Mouse (Mus musculus) hindbrain, embryonic 14.5 days (tissue): ENCODE data around the gene Maml2. TPM values are rescaled to one million over a fixed set of nuclear protein-coding genes. Genes with fewer than 3 reads are reported as not detected.

ENCODE experiments used
- ATAC-seq: fragments of 200-750 bp; cut with Nextera tagmentation; 2 replicates; pipeline ENCODE4 v1.8.0; 2017; ENCODE audit warnings: moderate number of reproducible peaks, mild to moderate bottlenecking, moderate TSS enrichment, moderate library complexity; ENCODE audit not compliant: low FRiP score
- DNase-seq: peaks from one replicate; pipeline ENCODE4 v3.0.0-alpha.2; 2015; ENCODE audit warnings: low spot score
- H3K27ac ChIP-seq: fragments of 300-500 bp; sonication (generic); 2 replicates; pipeline ENCODE4 v1.5.1; 2014; ENCODE audit warnings: mild to moderate bottlenecking, moderate library complexity
- H3K27me3 ChIP-seq: fragments of 300-500 bp; sonication (generic); 2 replicates; pipeline ENCODE4 v1.6.1; 2014; ENCODE audit warnings: mild to moderate bottlenecking, low read length, mixed read lengths; ENCODE audit not compliant: control insufficient read depth, insufficient read depth
- H3K36me3 ChIP-seq: fragments of 300-500 bp; sonication (generic); replicated peaks from 2 replicates; pipeline ENCODE4 v1.6.1; 2014; ENCODE audit not compliant: control insufficient read depth, insufficient read depth
- H3K4me1 ChIP-seq: fragments of 300-500 bp; sonication (generic); replicated peaks from 2 replicates; pipeline ENCODE4 v1.6.1; 2014; ENCODE audit warnings: antibody characterized with exemption, low read length, mixed read lengths; ENCODE audit not compliant: control insufficient read depth, insufficient read depth
- H3K4me2 ChIP-seq: fragments of 300-500 bp; sonication (generic); replicated peaks from 2 replicates; pipeline ENCODE4 v1.6.1; 2014; ENCODE audit warnings: mild to moderate bottlenecking, moderate library complexity
- H3K4me3 ChIP-seq: fragments of 300-500 bp; sonication (generic); replicated peaks from 2 replicates; pipeline ENCODE4 v1.5.1; 2014; ENCODE audit warnings: mild to moderate bottlenecking, low read length
- H3K9ac ChIP-seq: fragments of 300-500 bp; sonication (generic); 2 replicates; pipeline ENCODE4 v1.6.1; 2014
- H3K9me3 ChIP-seq: fragments of 300-500 bp; sonication (generic); 2 replicates; pipeline ENCODE4 v1.6.1; 2016; ENCODE audit warnings: low read length; ENCODE audit not compliant: control insufficient read depth
- WGBS: fragments of 180-500 bp; shearing (Covaris S2); extraction: QIAGEN DNeasy Blood & Tissue Kit; methylation state at CpG from one replicate; pipeline ENCODE4 v1.1.7; 2014; 5-methylcytosine and 5-hydroxymethylcytosine counted together
- polyA plus RNA-seq: library from polyadenylated mRNA; unstranded; fragments of >200 nt; fragmentation: Nextera tagmentation; extraction: Ambion mirVana; gene quantifications from 2 replicates; pipeline ENCODE4 v1.2.1, GENCODE M21; 2014

Gene Maml2
- polyA plus RNA-seq, 1 experiment from 2014 or later: 10.8 TPM

DNA sequence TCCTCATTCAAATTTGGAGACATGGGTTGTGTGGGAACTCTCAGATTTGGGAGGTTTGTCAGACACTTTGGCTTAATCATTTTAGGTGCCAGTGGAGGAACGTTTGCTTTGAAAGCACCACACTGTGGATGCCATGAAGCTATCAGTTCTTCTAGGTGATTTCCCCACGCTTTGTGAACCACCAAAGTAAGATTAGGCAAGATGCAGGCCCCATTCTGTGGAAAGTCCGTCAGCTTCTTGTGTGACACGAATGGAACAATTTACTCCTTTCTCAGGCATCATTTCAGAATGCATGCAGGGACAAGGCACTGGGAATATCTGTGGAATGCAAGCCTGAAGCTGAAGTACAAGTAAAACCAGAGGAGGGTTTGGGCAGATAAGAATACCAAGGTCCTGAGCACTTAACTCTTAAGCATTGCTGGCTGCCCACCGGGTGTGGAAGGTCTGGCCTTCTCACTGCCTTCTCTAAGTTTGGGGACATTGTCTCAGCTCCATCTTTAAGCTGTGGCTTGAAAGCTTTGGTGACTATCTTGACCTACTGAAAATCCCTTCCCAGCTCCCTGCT lies 23.1 kb downstream of the Maml2 start:
- no peak for ATAC-seq

DNA sequence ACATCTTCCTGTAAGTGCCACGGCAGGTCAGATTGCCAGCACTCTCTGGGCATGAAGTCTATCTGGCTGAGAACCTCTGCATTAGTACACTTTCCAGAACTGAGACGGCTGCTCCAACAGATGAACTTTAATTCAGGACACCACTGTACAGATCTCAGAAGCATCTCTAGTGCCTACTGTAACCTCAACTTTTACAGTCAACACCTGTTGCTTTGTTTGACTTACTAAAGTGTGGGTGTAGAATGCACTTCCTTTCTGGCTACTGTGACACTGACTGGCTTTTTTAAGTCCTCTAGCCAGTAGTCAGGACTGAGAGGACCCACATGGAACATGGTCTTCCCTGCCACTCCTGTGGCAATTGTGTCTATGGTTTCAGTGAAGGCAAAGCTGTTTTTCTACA lies 25.3 kb downstream of the Maml2 start:
- Histone ChIP-seq H3K4me2 (no peak overlapping the region), H3K9me3 (no peaks in the 10 kb centered on the region), H3K36me3 (no peaks in the 10 kb centered on the region), H3K27me3 (no peaks in the 10 kb centered on the region), H3K4me1 (no peaks in the 10 kb centered on the region; the same call in 1 of the 2 replicates), H3K9ac (no peak overlapping the region), H3K4me3 (no peak overlapping the region), H3K27ac (peak overlapping the region; percentile 36)
- no peak for DNase-seq
- ATAC-seq: no peak
- 78% methylated on average over 2 of the region's 2 CpGs for WGBS

More for the DNA sequence above, 23.1 kb downstream of the Maml2 start:
- no peak overlapping the region for H3K4me3 ChIP-seq
- no peaks in the 10 kb centered on the region for H3K27me3 ChIP-seq
- no peaks in the 10 kb centered on the region; the same call in 1 of the 2 replicates for H3K4me1 ChIP-seq
- no peak for DNase-seq
- H3K9me3 ChIP-seq: no peaks in the 10 kb centered on the region
- WGBS: 90% methylated on average over 5 of the region's 5 CpGs
- no peaks in the 10 kb centered on the region for H3K36me3 ChIP-seq
- H3K4me2 ChIP-seq: no peak overlapping the region
- no peak overlapping the region for H3K9ac ChIP-seq
- no peak overlapping the region for H3K27ac ChIP-seq

DNA sequence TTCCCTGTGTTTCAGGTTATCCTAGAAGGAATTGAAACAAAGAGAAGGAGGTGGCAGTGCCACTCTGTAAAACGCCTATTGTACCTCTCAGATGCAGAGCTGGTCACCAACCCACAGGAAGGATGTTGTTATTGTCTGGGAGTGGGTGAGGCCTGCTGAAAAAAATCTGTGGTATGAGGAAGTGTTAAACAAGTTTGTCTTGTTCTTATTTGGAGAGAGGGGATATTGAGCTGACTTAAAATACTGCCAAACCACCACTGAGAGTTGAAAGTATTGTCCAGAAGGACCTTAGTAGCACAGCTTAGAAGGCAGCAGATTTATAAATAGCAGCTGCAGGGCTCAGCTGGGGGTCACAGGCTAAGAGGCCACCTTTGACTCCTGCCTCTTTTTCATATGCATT lies 25.9 kb downstream of the Maml2 start:
- ATAC-seq (no peak), DNase-seq (no peak)
- H3K9me3 ChIP-seq: no peaks in the 10 kb centered on the region
- peak overlapping the region; percentile 36 for H3K27ac ChIP-seq
- no peaks in the 10 kb centered on the region for H3K36me3 ChIP-seq
- H3K4me2 ChIP-seq: no peak overlapping the region
- H3K9ac ChIP-seq: no peak overlapping the region
- no peaks in the 10 kb centered on the region for H3K27me3 ChIP-seq
- 32% methylated on average over 1 of the region's 1 CpGs for WGBS
- no peak overlapping the region for H3K4me3 ChIP-seq
- no peaks in the 10 kb centered on the region; the same call in 1 of the 2 replicates for H3K4me1 ChIP-seq

DNA sequence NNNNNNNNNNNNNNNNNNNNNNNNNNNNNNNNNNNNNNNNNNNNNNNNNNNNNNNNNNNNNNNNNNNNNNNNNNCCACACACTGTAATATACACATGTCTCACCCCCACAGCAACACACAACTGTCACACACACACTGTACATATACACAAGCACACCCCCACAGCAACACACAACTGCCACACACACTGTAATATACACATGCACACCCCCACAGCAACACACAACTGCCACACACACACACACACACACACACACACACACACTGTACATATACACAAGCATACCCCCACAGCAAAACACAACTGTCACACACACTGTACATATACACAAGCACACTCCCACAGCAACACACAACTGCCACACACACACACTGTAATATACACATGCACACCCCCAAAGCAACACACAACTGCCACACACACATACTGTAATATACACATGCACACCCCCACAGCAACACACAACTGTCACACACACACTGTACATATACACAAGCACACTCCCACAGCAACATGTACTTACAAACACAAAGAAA lies 116.5 kb downstream of the Maml2 start:
- Histone ChIP-seq H3K4me1 (no peaks in the 10 kb centered on the region), H3K4me3 (no peak overlapping the region), H3K27me3 (no peaks in the 10 kb centered on the region), H3K9me3 (no peaks in the 10 kb centered on the region), H3K36me3 (0 out of 2 replicates have a peak, but pooled peaks cover 5% of the 10 kb centered on the region), H3K27ac (no peak overlapping the region), H3K9ac (no peak overlapping the region), H3K4me2 (no peak overlapping the region)
- no peak for ATAC-seq
- DNase-seq: no peak

DNA sequence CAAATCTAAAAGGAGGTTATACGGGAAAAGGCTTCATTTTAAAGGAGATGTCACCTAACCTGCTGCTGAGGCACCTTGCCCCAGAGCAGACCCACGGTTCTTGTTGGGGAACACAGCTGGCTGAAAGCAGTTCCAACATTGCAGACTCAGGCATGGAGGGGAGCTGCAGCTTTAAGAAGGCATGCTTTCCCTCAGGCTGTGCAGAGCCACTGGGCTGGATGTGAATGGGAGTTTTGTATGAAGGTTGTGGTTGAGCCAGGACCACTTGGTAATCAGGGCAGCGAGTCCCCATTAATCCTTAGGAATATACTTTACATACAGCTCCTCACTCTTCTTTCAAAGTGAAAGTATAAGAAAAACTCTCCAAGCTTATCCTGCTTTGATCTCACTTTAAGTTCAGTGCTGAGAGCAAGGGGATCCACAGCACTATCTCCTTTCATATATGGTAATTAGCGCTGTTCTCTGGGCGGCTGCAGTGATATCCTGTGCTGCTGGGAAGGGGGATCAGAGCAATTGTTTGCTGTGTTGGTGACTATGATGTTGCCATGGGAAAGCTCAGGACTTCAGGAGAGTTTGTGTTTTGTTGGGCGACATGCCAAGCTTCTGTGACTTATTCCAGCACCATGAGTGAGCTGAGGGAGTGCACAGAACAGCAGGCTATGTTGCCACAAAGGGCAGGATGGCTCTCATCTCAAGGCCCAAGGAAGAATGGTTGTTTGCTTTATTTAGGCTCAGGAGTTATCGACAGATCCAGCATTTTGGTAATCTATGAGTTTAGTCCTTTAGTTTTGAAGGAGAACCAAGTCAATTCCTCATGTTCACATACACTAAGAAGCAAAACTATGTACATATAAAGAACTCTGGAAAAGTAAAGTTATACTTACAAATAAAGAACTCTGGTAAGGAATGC lies 127.5 kb downstream of the Maml2 start:
- Histone ChIP-seq H3K4me2 (peak overlapping the region; percentile 24), H3K36me3 (no peaks in the 10 kb centered on the region), H3K4me3 (no peak overlapping the region), H3K27ac (peak overlapping the region; percentile 58), H3K9ac (no peak overlapping the region), H3K9me3 (no peaks in the 10 kb centered on the region), H3K4me1 (peaks cover 31% of the 10 kb centered on the region), H3K27me3 (no peaks in the 10 kb centered on the region)
- DNase-seq: peak; percentile 78
- ATAC-seq: peak; percentile 96
- 7% methylated on average over 7 of the region's 7 CpGs for WGBS

DNA sequence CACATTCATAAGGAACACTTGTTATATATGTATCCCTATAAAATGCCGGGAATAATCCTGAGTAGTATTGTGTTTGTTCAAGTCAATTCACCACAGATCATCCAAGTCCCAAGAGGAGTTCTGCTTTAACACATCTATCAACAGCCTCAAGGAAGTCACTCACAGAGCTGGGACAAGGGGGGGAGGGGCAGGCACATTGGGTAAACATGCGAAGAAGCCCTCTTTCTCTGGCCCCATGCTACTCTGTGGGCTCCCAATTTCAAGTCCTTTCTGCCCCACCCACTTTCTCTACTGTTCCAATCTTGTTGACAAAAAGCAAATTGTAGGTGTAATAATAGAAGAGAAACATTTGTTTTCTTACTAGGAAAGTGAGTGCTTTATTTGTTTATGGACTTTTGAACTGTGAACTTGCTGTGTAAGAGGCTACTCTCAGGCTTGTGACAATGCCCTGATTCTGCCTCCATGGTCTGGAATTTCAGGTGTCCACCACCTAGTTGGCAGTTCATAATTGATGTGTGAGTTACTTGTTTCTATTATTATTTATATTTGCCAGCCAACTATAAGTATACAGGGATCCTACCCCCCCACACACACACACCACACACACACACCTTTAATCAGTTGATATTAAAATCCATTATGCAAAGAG lies 131.8 kb downstream of the Maml2 start:
- no peak overlapping the region for H3K4me2 ChIP-seq
- no peaks in the 10 kb centered on the region for H3K9me3 ChIP-seq
- no peak for DNase-seq
- WGBS: 47% methylated on average over 2 of the region's 2 CpGs
- H3K36me3 ChIP-seq: no peaks in the 10 kb centered on the region
- no peak overlapping the region for H3K27ac ChIP-seq
- peaks cover 25% of the 10 kb centered on the region for H3K4me1 ChIP-seq
- H3K9ac ChIP-seq: no peak overlapping the region
- ATAC-seq: no peak
- H3K27me3 ChIP-seq: no peaks in the 10 kb centered on the region
- no peak overlapping the region for H3K4me3 ChIP-seq

DNA sequence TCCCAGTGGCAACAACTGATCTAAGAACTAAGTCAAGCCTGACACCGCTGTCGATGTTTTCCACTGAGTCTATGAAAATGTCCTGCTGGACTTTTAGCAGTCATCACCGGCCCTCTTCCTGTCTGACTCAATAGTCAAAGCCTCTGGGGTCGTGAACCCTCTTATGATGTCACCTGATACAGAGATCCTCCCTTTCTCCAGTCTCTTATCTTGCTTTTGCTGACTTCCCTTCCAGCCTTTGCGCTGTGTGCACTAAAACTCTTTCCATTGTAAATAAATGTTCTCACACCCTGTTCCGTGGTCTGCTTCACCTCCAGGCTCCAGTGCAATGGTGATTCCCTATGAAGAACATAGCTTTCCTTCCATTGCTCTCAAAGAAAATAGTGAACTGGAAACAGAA lies 132.5 kb downstream of the Maml2 start:
- ATAC-seq (no peak), DNase-seq (no peak)
- no peaks in the 10 kb centered on the region for H3K9me3 ChIP-seq
- H3K4me1 ChIP-seq: peaks cover 25% of the 10 kb centered on the region
- no peaks in the 10 kb centered on the region for H3K27me3 ChIP-seq
- 82% methylated on average over 6 of the region's 6 CpGs for WGBS
- H3K4me3 ChIP-seq: no peak overlapping the region
- H3K4me2 ChIP-seq: no peak overlapping the region
- H3K27ac ChIP-seq: no peak overlapping the region
- no peaks in the 10 kb centered on the region for H3K36me3 ChIP-seq
- no peak overlapping the region for H3K9ac ChIP-seq

DNA sequence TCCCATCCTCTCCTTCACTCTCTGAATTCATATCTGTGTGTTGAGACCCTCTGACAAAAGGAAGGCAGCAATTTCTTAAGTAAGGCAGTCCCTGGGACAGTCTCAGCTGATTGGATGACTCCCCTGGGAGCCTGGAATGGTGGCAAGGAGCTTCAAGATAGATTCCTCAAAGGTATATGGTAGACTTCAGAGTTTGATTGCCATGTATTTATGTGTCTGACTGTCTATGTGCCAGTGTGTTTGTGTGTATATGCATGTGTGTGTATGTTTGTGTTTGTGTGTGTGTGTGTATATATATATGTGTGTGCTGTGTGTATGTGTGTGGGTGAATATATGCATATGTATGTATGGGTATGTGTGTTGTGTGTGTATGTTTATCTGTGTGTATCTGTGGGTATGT lies 133.0 kb downstream of the Maml2 start:
- ATAC-seq (no peak), DNase-seq (no peak)

DNA sequence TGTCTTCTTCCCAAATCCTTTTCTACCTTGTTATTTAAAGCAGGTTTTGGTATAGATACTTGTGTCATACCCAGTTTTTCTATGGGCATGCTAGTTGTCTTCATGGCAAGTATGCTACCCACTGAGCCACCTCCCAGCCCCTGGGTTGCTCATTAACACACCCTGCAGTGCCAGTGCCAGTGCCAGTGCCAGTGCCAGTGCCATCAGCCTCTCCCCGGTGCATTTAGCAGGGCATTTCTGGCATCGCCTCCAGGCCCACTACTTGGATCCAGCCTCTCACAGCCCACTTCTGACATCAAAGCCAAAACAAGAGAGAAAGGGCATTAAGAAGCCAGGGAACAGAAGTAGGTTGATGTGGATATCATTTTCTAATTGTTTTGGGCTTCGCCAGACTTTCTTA lies 133.9 kb downstream of the Maml2 start:
- DNase-seq (no peak), ATAC-seq (no peak)
- H3K9ac ChIP-seq: no peak overlapping the region
- H3K4me2 ChIP-seq: no peak overlapping the region
- H3K27ac ChIP-seq: no peak overlapping the region
- H3K9me3 ChIP-seq: no peaks in the 10 kb centered on the region
- no peaks in the 10 kb centered on the region for H3K27me3 ChIP-seq
- H3K36me3 ChIP-seq: no peaks in the 10 kb centered on the region
- H3K4me3 ChIP-seq: no peak overlapping the region
- WGBS: 95% methylated on average over 3 of the region's 3 CpGs
- peaks cover 17% of the 10 kb centered on the region; the same call in 1 of the 2 replicates for H3K4me1 ChIP-seq

More for the DNA sequence above, 133.0 kb downstream of the Maml2 start:
- H3K9me3 ChIP-seq: no peaks in the 10 kb centered on the region
- no peak overlapping the region for H3K27ac ChIP-seq
- H3K27me3 ChIP-seq: no peaks in the 10 kb centered on the region
- H3K36me3 ChIP-seq: no peaks in the 10 kb centered on the region
- no peak overlapping the region for H3K4me3 ChIP-seq
- H3K9ac ChIP-seq: no peak overlapping the region
- H3K4me2 ChIP-seq: no peak overlapping the region
- H3K4me1 ChIP-seq: peaks cover 24% of the 10 kb centered on the region
